16 mouse cellular contexts compared by ENCODE assay signal in the genomic region with DNA sequence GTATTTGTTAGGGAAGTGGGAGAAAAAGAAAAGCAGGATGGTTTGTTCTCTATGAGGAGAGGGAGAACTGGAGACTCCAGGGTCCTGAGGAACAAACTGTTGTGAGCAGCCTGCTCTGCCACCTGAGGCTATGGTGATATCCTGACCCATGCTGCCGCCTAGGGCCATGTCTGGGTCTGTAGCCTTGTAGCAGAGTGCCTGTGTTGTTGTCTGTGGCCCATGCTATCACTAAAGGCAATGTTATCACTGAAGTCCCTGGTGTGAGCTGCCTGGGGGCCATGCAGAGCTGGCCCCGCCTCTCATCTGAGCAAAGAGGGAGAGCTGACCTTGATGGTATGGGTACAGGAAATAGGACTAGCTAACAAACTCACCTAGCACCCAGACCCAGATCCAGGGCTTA.
"Had no signal": no experiment of that assay in that cellular context is flagged by ENCODE, and none has a peak within 500 bp of the region (broad histone marks: within the 10 kb centered on the region; RNA-seq: fewer than 3 reads in every experiment).

No protein-coding gene starts in this region.

- H3K27me3 ChIP-seq: kidney, embryonic 15.5 days; limb, embryonic 13.5 days; lung, embryonic 15.5 days; neural tube, embryonic 15.5 days had no signal

- H3K4me1 ChIP-seq: limb, embryonic 13.5 days; neural tube, embryonic 15.5 days had no signal

- H3K4me3 ChIP-seq: kidney, embryonic 15.5 days; limb, embryonic 13.5 days; lung, embryonic 15.5 days; myocyte; neural tube, embryonic 15.5 days had no signal

- H3K9me3 ChIP-seq: kidney, embryonic 15.5 days; limb, embryonic 13.5 days; lung, embryonic 15.5 days; neural tube, embryonic 15.5 days had no signal

- H3K36me3 ChIP-seq: kidney, embryonic 15.5 days; limb, embryonic 13.5 days; lung, embryonic 15.5 days; neural tube, embryonic 15.5 days had no signal

- H3K27ac ChIP-seq: kidney, embryonic 15.5 days; limb, embryonic 13.5 days; lung, embryonic 15.5 days; macrophage; neural tube, embryonic 15.5 days had no signal

- H3K4me2 ChIP-seq: kidney, embryonic 15.5 days; limb, embryonic 13.5 days; lung, embryonic 15.5 days; neural tube, embryonic 15.5 days had no signal

- ATAC-seq: inflammation-experienced regulatory T-cells, adult 6 months had no signal

- DNase-seq: kidney, adult 2 months; kidney, postnatal 14 days; left cerebral cortex, postnatal 4 days; lung, postnatal 14 days; midbrain, embryonic 14.5 days; retina, postnatal 1 day; right cerebral cortex, postnatal 4 days; spleen, adult 18-20 months; thymus, postnatal 4 days had no signal

- H3K9ac ChIP-seq: kidney, embryonic 15.5 days; limb, embryonic 13.5 days; lung, embryonic 15.5 days; neural tube, embryonic 15.5 days had no signal
